Mouse (Mus musculus): ENCODE results near the gene Mrpl45. TPM values are rescaled to one million over a fixed set of nuclear protein-coding genes. Genes with fewer than 3 reads are reported as not detected.

The Mrpl45 gene
- polyA plus RNA-seq, 1 experiment from 2014 or later, result 49.1 TPM

- Histone ChIP-seq H3K4me2 (peak overlapping the region; percentile 83), H3K36me3 (ENCODE audit: poor library complexity, severe bottlenecking) (no peaks in the 10 kb centered on the region), H3K27me3 (no peaks in the 10 kb centered on the region), H3K4me3 (peak overlapping the region; percentile 91), H3K9me3 (replicated peaks) (no peaks in the 10 kb centered on the region; the same call in 1 of the 2 replicates), H3K9ac (peak overlapping the region; percentile 98), H3K27ac (peak overlapping the region; percentile 99), H3K4me1 (peaks cover 24% of the 10 kb centered on the region)
- peak; percentile 84 for ATAC-seq
- 1% methylated on average over 44 of the region's 64 CpGs for WGBS
Measured at GRCm38 (mm10) chr11:97279405-97280215, 35.9 kb upstream of the Mrpl45 start.

GRCm38 (mm10) chr11:97280216-97280861 lies 35.2 kb upstream of the Mrpl45 start, which contains the start of gene Npepps:
Gene Npepps (minus strand): TSS chr11:97280638.
- no peaks in the 10 kb centered on the region for H3K9me3 ChIP-seq (replicated peaks)
- H3K27me3 ChIP-seq, result no peaks in the 10 kb centered on the region
- peak within 1 kb of the TSS; percentile 91 for H3K4me3 ChIP-seq
- H3K4me2 ChIP-seq, result peak within 1 kb of the TSS; percentile 83
- no peaks in the 10 kb centered on the region for H3K36me3 ChIP-seq (ENCODE audit: poor library complexity, severe bottlenecking)
- peak; percentile 81 for ATAC-seq
- peak within 1 kb of the TSS; percentile 98 for H3K9ac ChIP-seq
- H3K4me1 ChIP-seq, result peaks cover 24% of the 10 kb centered on the region
- H3K27ac ChIP-seq, result peak within 1 kb of the TSS; percentile 99
- under 1% methylated on average over 53 of the region's 83 CpGs for WGBS

- no peak for ATAC-seq
- Histone ChIP-seq H3K4me1 (peaks cover 16% of the 10 kb centered on the region), H3K36me3 (ENCODE audit: poor library complexity, severe bottlenecking) (no peaks in the 10 kb centered on the region), H3K27me3 (no peaks in the 10 kb centered on the region), H3K9me3 (replicated peaks) (no peaks in the 10 kb centered on the region), H3K4me2 (no peak overlapping the region), H3K9ac (no peak overlapping the region), H3K27ac (no peak overlapping the region), H3K4me3 (no peak overlapping the region)
- WGBS, result 88% methylated on average over 6 of the region's 6 CpGs
Measured at GRCm38 (mm10) chr11:97282179-97282578, 33.3 kb upstream of the Mrpl45 start.

GRCm38 (mm10) chr11:97284854-97285253 lies 30.7 kb upstream of the Mrpl45 start:
- no peak for ATAC-seq
- Histone ChIP-seq H3K36me3 (ENCODE audit: poor library complexity, severe bottlenecking) (no peaks in the 10 kb centered on the region), H3K27ac (no peak overlapping the region), H3K4me2 (no peak overlapping the region), H3K9ac (no peak overlapping the region), H3K27me3 (no peaks in the 10 kb centered on the region), H3K9me3 (replicated peaks) (no peaks in the 10 kb centered on the region), H3K4me3 (no peak overlapping the region), H3K4me1 (peaks cover 6% of the 10 kb centered on the region)
- WGBS, result 73% methylated on average over 4 of the region's 4 CpGs

- WGBS, result 82% methylated on average over 9 of the region's 9 CpGs
- Histone ChIP-seq H3K9ac (no peak overlapping the region), H3K4me2 (no peak overlapping the region)
Measured at GRCm38 (mm10) chr11:97285852-97286775, 29.4 kb upstream of the Mrpl45 start.

GRCm38 (mm10) chr11:97286973-97287372 lies 28.5 kb upstream of the Mrpl45 start:
- ATAC-seq, result no peak
- Histone ChIP-seq H3K9ac (no peak overlapping the region), H3K27ac (no peak overlapping the region), H3K4me1 (peaks cover 9% of the 10 kb centered on the region), H3K36me3 (ENCODE audit: poor library complexity, severe bottlenecking) (no peaks in the 10 kb centered on the region), H3K9me3 (replicated peaks) (no peaks in the 10 kb centered on the region), H3K4me3 (no peak overlapping the region), H3K27me3 (no peaks in the 10 kb centered on the region), H3K4me2 (no peak overlapping the region)
- WGBS, result 50% methylated on average over 6 of the region's 6 CpGs

More at GRCm38 (mm10) chr11:97285852-97286775, 29.4 kb upstream of the Mrpl45 start:
- Histone ChIP-seq H3K9me3 (replicated peaks) (no peaks in the 10 kb centered on the region), H3K4me1 (peaks cover 9% of the 10 kb centered on the region), H3K4me3 (no peak overlapping the region), H3K36me3 (ENCODE audit: poor library complexity, severe bottlenecking) (no peaks in the 10 kb centered on the region), H3K27me3 (no peaks in the 10 kb centered on the region), H3K27ac (no peak overlapping the region)
- ATAC-seq, result no peak

- no peak overlapping the region for H3K4me3 ChIP-seq
- no peaks in the 10 kb centered on the region for H3K9me3 ChIP-seq (replicated peaks)
- no peak for ATAC-seq
- H3K4me2 ChIP-seq, result no peak overlapping the region
- no peaks in the 10 kb centered on the region for H3K27me3 ChIP-seq
- no peaks in the 10 kb centered on the region for H3K36me3 ChIP-seq (ENCODE audit: poor library complexity, severe bottlenecking)
- H3K9ac ChIP-seq, result no peak overlapping the region
- H3K27ac ChIP-seq, result no peak overlapping the region
- H3K4me1 ChIP-seq, result peaks cover 9% of the 10 kb centered on the region
Measured at GRCm38 (mm10) chr11:97287643-97288042, 27.9 kb upstream of the Mrpl45 start.

GRCm38 (mm10) chr11:97289276-97290230 lies 26.0 kb upstream of the Mrpl45 start:
- Histone ChIP-seq H3K4me3 (no peak overlapping the region), H3K4me2 (no peak overlapping the region), H3K4me1 (peaks cover 9% of the 10 kb centered on the region), H3K27me3 (no peaks in the 10 kb centered on the region), H3K36me3 (ENCODE audit: poor library complexity, severe bottlenecking) (no peaks in the 10 kb centered on the region), H3K9me3 (replicated peaks) (no peaks in the 10 kb centered on the region), H3K9ac (no peak overlapping the region; the same call in 1 of the 2 replicates), H3K27ac (no peak overlapping the region)
- ATAC-seq, result no peak
- WGBS, result 49% methylated on average over 12 of the region's 12 CpGs

- ATAC-seq, result no peak
- Histone ChIP-seq H3K4me1 (peaks cover 9% of the 10 kb centered on the region), H3K36me3 (ENCODE audit: poor library complexity, severe bottlenecking) (no peaks in the 10 kb centered on the region), H3K9me3 (replicated peaks) (no peaks in the 10 kb centered on the region), H3K9ac (no peak overlapping the region), H3K27me3 (no peaks in the 10 kb centered on the region), H3K27ac (no peak overlapping the region), H3K4me2 (no peak overlapping the region), H3K4me3 (no peak overlapping the region)
- 100% methylated on average over 1 of the region's 1 CpGs for WGBS
Measured at GRCm38 (mm10) chr11:97292731-97293130, 22.8 kb upstream of the Mrpl45 start.

GRCm38 (mm10) chr11:97296542-97296941 lies 19.0 kb upstream of the Mrpl45 start:
- Histone ChIP-seq H3K4me1 (no peaks in the 10 kb centered on the region), H3K27ac (no peak overlapping the region), H3K4me3 (no peak overlapping the region), H3K36me3 (ENCODE audit: poor library complexity, severe bottlenecking) (no peaks in the 10 kb centered on the region), H3K9me3 (replicated peaks) (no peaks in the 10 kb centered on the region), H3K27me3 (no peaks in the 10 kb centered on the region), H3K9ac (no peak overlapping the region), H3K4me2 (no peak overlapping the region)
- 94% methylated on average over 3 of the region's 4 CpGs for WGBS
- ATAC-seq, result no peak

- no peak overlapping the region for H3K4me2 ChIP-seq
- H3K36me3 ChIP-seq (ENCODE audit: poor library complexity, severe bottlenecking), result no peaks in the 10 kb centered on the region
- H3K27ac ChIP-seq, result no peak overlapping the region
- ATAC-seq, result no peak
- 97% methylated on average over 2 of the region's 2 CpGs for WGBS
- H3K9ac ChIP-seq, result no peak overlapping the region
- H3K4me3 ChIP-seq, result no peak overlapping the region
- H3K9me3 ChIP-seq (replicated peaks), result no peaks in the 10 kb centered on the region
- H3K4me1 ChIP-seq, result peaks cover 8% of the 10 kb centered on the region
- no peaks in the 10 kb centered on the region for H3K27me3 ChIP-seq
Measured at GRCm38 (mm10) chr11:97299939-97300338, 15.6 kb upstream of the Mrpl45 start.
